In genomic region chr13:36152728-36153498, GRCm38 (mm10) we compare ENCODE assay signal across 18 mouse cellular contexts. TPM values are rescaled to one million over a fixed set of nuclear protein-coding genes. Genes with fewer than 3 reads are reported as not detected.
A peak's percentile ranks its signal among the peaks of the same experiment; 100 is the strongest.
DNase-seq lines count a peak whose midpoint lies in the region; ATAC-seq and TF ChIP-seq lines count a peak whose summit lies in the region.
"Had no signal": no experiment of that assay in that cellular context is flagged by ENCODE, and none has a peak within 500 bp of the region (broad histone marks: within the 10 kb centered on the region; RNA-seq: fewer than 3 reads in every experiment).

No protein-coding gene starts in this region.

- TF ChIP-seq EP300 in lung, postnatal 0 days (IDR thresholded peaks at IDR 0.05): 0 out of 2 replicates have a peak, but pooled peaks have one; percentile 6

- H3K27me3 ChIP-seq in embryonic facial prominence, embryonic 15.5 days: no peaks in the 10 kb centered on the region
- no peaks in the 10 kb centered on the region for H3K27me3 ChIP-seq in lung, postnatal 0 days (replicated peaks; ENCODE audit: insufficient read depth, low read length)
- no peaks in the 10 kb centered on the region for H3K27me3 ChIP-seq in midbrain, embryonic 10.5 days (ENCODE audit: low read depth, poor library complexity, severe bottlenecking)
- H3K27me3 ChIP-seq: hindbrain, embryonic 13.5 days; intestine, embryonic 15.5 days; midbrain, embryonic 15.5 days; Patski had no signal

- H3K36me3 ChIP-seq in embryonic facial prominence, embryonic 15.5 days: no peaks in the 10 kb centered on the region
- H3K36me3 ChIP-seq in lung, postnatal 0 days (ENCODE audit: insufficient read depth, low read length): no peaks in the 10 kb centered on the region
- H3K36me3 ChIP-seq in midbrain, embryonic 10.5 days: no peaks in the 10 kb centered on the region
- H3K36me3 ChIP-seq: hindbrain, embryonic 13.5 days; intestine, embryonic 15.5 days; midbrain, embryonic 15.5 days had no signal

- no peak overlapping the region for H3K4me2 ChIP-seq in embryonic facial prominence, embryonic 15.5 days (replicated peaks)
- H3K4me2 ChIP-seq in lung, postnatal 0 days (replicated peaks; ENCODE audit: low read depth, low read length): no peak overlapping the region; the same call in 1 of the 2 replicates
- H3K4me2 ChIP-seq: hindbrain, embryonic 13.5 days; intestine, embryonic 15.5 days; liver, embryonic 11.5 days; midbrain, embryonic 15.5 days had no signal

- WGBS in embryonic facial prominence, embryonic 15.5 days: 59% methylated on average over 5 of the region's 5 CpGs
- 53% methylated on average over 5 of the region's 5 CpGs for WGBS in lung, postnatal 0 days
- WGBS in midbrain, embryonic 10.5 days: 86% methylated on average over 5 of the region's 5 CpGs

- ATAC-seq in cerebellum, adult (ENCODE audit: insufficient number of reproducible peaks, low FRiP score, low TSS enrichment): peak; percentile 66
- peak; percentile 15; the same call in 1 of the 2 replicates for ATAC-seq in embryonic facial prominence, embryonic 15.5 days (ENCODE audit: insufficient number of reproducible peaks, low FRiP score, low TSS enrichment, low read depth)
- ATAC-seq in lung, postnatal 0 days: peak; percentile 87
- ATAC-seq: intestine, embryonic 15.5 days; midbrain, embryonic 15.5 days; Patski had no signal

- no peaks in the 10 kb centered on the region; the same call in 1 of the 2 replicates for H3K9me3 ChIP-seq in embryonic facial prominence, embryonic 15.5 days (replicated peaks)
- no peaks in the 10 kb centered on the region for H3K9me3 ChIP-seq in lung, postnatal 0 days (ENCODE audit: low read length)
- H3K9me3 ChIP-seq in midbrain, embryonic 10.5 days (replicated peaks): peaks cover 3% of the 10 kb centered on the region; the same call in 1 of the 2 replicates
- H3K9me3 ChIP-seq: hindbrain, embryonic 13.5 days; intestine, embryonic 15.5 days; midbrain, embryonic 15.5 days had no signal

- 0 out of 2 replicates have a peak, but pooled peaks cover 6% of the 10 kb centered on the region for H3K4me1 ChIP-seq in embryonic facial prominence, embryonic 15.5 days
- H3K4me1 ChIP-seq in lung, postnatal 0 days (ENCODE audit: insufficient read depth, low read depth, low read length): peaks cover 6% of the 10 kb centered on the region; the same call in 1 of the 2 replicates
- peaks cover 23% of the 10 kb centered on the region for H3K4me1 ChIP-seq in midbrain, embryonic 10.5 days

- no peak overlapping the region for H3K27ac ChIP-seq in embryonic facial prominence, embryonic 15.5 days (replicated peaks)
- H3K27ac ChIP-seq in lung, postnatal 0 days (ENCODE audit: low read length): 0 out of 2 replicates have a peak overlapping the region, but pooled peaks have one; percentile 20
- H3K27ac ChIP-seq in midbrain, embryonic 10.5 days (replicated peaks): no peak overlapping the region
- H3K27ac ChIP-seq: heart, adult 2 months; hindbrain, embryonic 13.5 days; intestine, embryonic 15.5 days; kidney, postnatal 0 days; midbrain, embryonic 15.5 days had no signal

- TF ChIP-seq CTCF in lung, postnatal 0 days (IDR thresholded peaks at IDR 0.05): no peak

- no peak overlapping the region for H3K4me3 ChIP-seq in embryonic facial prominence, embryonic 15.5 days (replicated peaks)
- no peak overlapping the region for H3K4me3 ChIP-seq in lung, postnatal 0 days (ENCODE audit: low read depth, low read length)
- H3K4me3 ChIP-seq in midbrain, embryonic 10.5 days: no peak overlapping the region
- H3K4me3 ChIP-seq: heart, adult 2 months; hindbrain, embryonic 13.5 days; intestine, embryonic 15.5 days; midbrain, embryonic 15.5 days had no signal

- DNase-seq in cerebellum, postnatal 4 days (ENCODE audit: low spot score in 2 of 2): no peak
- peak; percentile 44 to 59 for DNase-seq in cerebellum, adult 18-20 months
- peak; percentile 74 for DNase-seq in lung, postnatal 0 days (ENCODE audit: low spot score)
- no peak for DNase-seq in adrenal gland, adult 2 months
- DNase-seq in kidney, postnatal 36 days: no peak
- DNase-seq in midbrain, embryonic 10.5 days (ENCODE audit: low spot score): no peak
- DNase-seq: heart, adult 2 months; layer of hippocampus, postnatal 36 days; left cerebral cortex, postnatal 4 days; thymus, postnatal 4 days had no signal

- no peak overlapping the region for H3K9ac ChIP-seq in embryonic facial prominence, embryonic 15.5 days
- no peak overlapping the region for H3K9ac ChIP-seq in lung, postnatal 0 days (replicated peaks; ENCODE audit: low read depth)
- H3K9ac ChIP-seq: hindbrain, embryonic 13.5 days; intestine, embryonic 15.5 days; midbrain, embryonic 15.5 days had no signal

RNA-seq across cellular contexts. Expression of gene Lyrm4, which starts 35.6 kb away (rescaled TPM):
- polyA plus RNA-seq in embryonic facial prominence, embryonic 15.5 days (2015; fragmentation: Nextera tagmentation; extraction: Ambion mirVana): 21.3 and 22.1 TPM in 2 replicates
- 23.5 and 26.7 TPM in 2 replicates for polyA plus RNA-seq in lung, postnatal 0 days (2015; fragmentation: Nextera tagmentation; extraction: Ambion mirVana)
- 10 to 100 TPM; 21.0 to 27.3 TPM for total RNA-seq in adrenal gland, adult 2 months (2021)
- 12.2 and 13.3 TPM in 2 replicates for polyA plus RNA-seq in adrenal gland, adult 2 months (2012; rRNA removed)
- 23.9 TPM in 2 replicates for polyA plus RNA-seq in midbrain, embryonic 10.5 days (2016; fragmentation: Nextera tagmentation; extraction: Ambion mirVana)

RNA-seq across cellular contexts. Expression of gene Fars2, which starts 35.7 kb away (rescaled TPM):
- 34.1 and 36.0 TPM in 2 replicates for polyA plus RNA-seq in embryonic facial prominence, embryonic 15.5 days (2015; fragmentation: Nextera tagmentation; extraction: Ambion mirVana)
- 32.9 and 33.2 TPM in 2 replicates for polyA plus RNA-seq in lung, postnatal 0 days (2015; fragmentation: Nextera tagmentation; extraction: Ambion mirVana)
- 100 to 1,000 TPM in 1 of 2 experiments, 10 to 100 TPM in 1; 87.8 to 121 TPM for total RNA-seq in adrenal gland, adult 2 months (2021)
- 61.9 and 73.5 TPM in 2 replicates for polyA plus RNA-seq in adrenal gland, adult 2 months (2012; rRNA removed)
- polyA plus RNA-seq in midbrain, embryonic 10.5 days (2016; fragmentation: Nextera tagmentation; extraction: Ambion mirVana): 25.2 and 26.4 TPM in 2 replicates

Comparison
In these comparisons a context has a peak if more than half of its experiments do, and no peak if none do; other contexts are left out.
1. DNase-seq: peak in cerebellum, adult 18-20 months (2 of 2) and lung, postnatal 0 days (single experiment); none in cerebellum, postnatal 4 days (0 of 2), adrenal gland, adult 2 months (single experiment), kidney, postnatal 36 days (0 of 2) and midbrain, embryonic 10.5 days (single experiment).
2. ATAC-seq: peak in every context shown above with its lines; median percentile 87 in lung, postnatal 0 days; 66 in cerebellum, adult; 15 in embryonic facial prominence, embryonic 15.5 days.